Mouse (Mus musculus) ES-E14 (cell line): ENCODE results near the gene Aadacl3.

Experiments
- CHD2 ChIP-seq: IDR thresholded peaks from 2 replicates; pipeline ENCODE4 v1.6.1; 2014; ENCODE audit warnings: mild to moderate bottlenecking, low read depth, low read length, inconsistent platforms
- HCFC1 ChIP-seq: IDR thresholded peaks from 2 replicates; pipeline ENCODE4 v1.6.1; 2012; ENCODE audit warnings: low read length, inconsistent platforms, borderline replicate concordance; ENCODE audit not compliant: insufficient read depth
- ZC3H11A ChIP-seq: IDR thresholded peaks from 2 replicates; pipeline ENCODE4 v1.6.1; 2012; ENCODE audit warnings: low read depth, mild to moderate bottlenecking, inconsistent platforms, low read length, borderline replicate concordance

GRCm38 (mm10) chr4:144506518-144506917, 43.0 kb upstream of the Aadacl3 start:
- TF ChIP-seq HCFC1 (no peak), ZC3H11A (0 out of 2 replicates have a peak, but pooled peaks have one; percentile 10), CHD2 (no peak)
